Mouse (Mus musculus): ENCODE results near the gene Kcnmb4.
A peak's percentile ranks its signal among the peaks of the same experiment; 100 is the strongest.

Kcnmb4 gene

DNA sequence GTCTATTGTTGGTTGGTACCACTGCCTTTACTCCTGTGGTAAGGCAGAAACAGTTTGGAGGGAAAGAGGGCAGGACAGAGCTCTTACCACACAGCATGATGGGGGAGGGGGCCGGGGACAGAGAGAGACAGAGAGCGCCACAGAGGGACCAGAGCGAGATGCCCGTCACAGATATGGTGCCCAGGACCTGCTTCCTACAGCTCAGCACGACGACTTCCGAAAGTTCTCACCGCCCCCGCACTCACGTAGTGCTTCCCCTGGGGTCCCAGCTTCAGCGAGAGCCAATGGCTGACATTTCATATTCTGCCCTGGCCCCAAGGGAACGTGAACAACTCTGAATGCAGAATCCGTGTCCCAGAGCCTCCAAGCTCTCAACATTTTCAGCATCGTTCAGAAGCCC, 76.1 kb downstream of the Kcnmb4 start:
- peak; percentile 26 for DNase-seq (ENCODE audit: low read depth, low spot score)
- no peaks in the 10 kb centered on the region for H3K27me3 ChIP-seq (ENCODE audit: control insufficient read depth, insufficient read depth, low read length, poor library complexity, severe bottlenecking)
- no peaks in the 10 kb centered on the region for H3K36me3 ChIP-seq (ENCODE audit: control insufficient read depth, insufficient read depth, low read length, poor library complexity, severe bottlenecking)

DNA sequence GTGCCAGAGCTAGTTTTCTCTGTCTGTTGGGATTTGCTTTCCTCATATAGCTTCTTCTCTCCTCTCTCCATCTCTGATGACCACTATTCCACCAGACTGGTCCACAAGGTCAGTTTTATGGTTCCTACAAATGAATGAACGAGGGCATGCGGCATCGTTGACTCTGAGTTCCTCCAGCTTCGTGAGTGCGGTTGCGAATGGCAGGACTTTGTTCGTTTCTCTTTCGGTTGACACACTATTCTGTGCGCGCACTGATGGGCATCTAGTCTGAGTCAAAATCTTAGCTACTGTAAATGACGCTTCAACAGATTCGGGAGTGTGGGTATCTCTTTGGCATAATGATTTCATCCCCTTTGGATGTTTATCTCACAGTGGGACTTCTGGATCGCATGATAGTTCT, 76.7 kb downstream of the Kcnmb4 start:
- DNase-seq (ENCODE audit: low read depth, low spot score): no peak
- Histone ChIP-seq H3K36me3 (ENCODE audit: control insufficient read depth, insufficient read depth, low read length, poor library complexity, severe bottlenecking) (no peaks in the 10 kb centered on the region), H3K27me3 (ENCODE audit: control insufficient read depth, insufficient read depth, low read length, poor library complexity, severe bottlenecking) (no peaks in the 10 kb centered on the region)

DNA sequence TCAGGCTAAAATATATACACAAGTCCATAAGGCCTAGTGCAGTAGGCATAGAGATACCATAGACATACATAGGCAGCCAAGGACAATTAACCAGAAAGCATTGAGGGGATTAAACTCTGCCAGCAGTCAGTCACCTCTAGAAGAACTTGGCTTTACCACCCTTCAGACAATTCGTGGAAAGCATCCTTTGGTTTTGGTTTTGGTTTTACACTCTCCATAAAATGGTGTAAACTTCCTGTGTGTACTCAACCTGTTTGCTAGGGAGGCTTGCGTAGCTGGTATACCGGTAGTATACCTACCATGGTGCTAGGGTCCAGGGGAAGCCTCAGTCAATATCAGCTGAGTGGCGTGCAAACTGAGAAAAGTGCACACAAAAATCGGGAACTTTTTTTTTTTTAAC, 77.4 kb downstream of the Kcnmb4 start:
- no peaks in the 10 kb centered on the region for H3K27me3 ChIP-seq (ENCODE audit: control insufficient read depth, insufficient read depth, low read length, poor library complexity, severe bottlenecking)
- no peak for DNase-seq (ENCODE audit: low read depth, low spot score)
- H3K36me3 ChIP-seq (ENCODE audit: control insufficient read depth, insufficient read depth, low read length, poor library complexity, severe bottlenecking): no peaks in the 10 kb centered on the region

DNA sequence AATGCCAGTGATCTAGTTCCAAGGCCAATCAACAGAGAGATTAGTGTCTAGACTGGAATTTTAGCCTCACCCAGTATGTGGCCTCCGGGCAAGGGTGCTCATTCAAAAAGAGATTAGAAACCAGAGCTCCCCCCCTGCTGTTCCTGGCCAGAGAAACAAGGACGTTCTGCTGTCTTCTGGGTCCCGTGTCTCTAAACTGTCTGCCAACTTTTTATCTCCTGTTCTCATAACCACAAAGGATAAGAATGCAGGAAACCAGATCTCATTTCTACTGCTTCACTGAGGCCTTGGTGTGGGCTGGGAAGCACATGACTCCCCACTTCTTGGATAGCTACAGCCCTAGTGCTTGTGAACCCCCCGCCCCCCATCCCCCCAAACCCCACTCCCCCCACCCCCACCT, 79.1 kb downstream of the Kcnmb4 start:
- no peak for DNase-seq (ENCODE audit: low read depth, low spot score)
- Histone ChIP-seq H3K36me3 (ENCODE audit: control insufficient read depth, insufficient read depth, low read length, poor library complexity, severe bottlenecking) (no peaks in the 10 kb centered on the region), H3K27me3 (ENCODE audit: control insufficient read depth, insufficient read depth, low read length, poor library complexity, severe bottlenecking) (no peaks in the 10 kb centered on the region)

DNA sequence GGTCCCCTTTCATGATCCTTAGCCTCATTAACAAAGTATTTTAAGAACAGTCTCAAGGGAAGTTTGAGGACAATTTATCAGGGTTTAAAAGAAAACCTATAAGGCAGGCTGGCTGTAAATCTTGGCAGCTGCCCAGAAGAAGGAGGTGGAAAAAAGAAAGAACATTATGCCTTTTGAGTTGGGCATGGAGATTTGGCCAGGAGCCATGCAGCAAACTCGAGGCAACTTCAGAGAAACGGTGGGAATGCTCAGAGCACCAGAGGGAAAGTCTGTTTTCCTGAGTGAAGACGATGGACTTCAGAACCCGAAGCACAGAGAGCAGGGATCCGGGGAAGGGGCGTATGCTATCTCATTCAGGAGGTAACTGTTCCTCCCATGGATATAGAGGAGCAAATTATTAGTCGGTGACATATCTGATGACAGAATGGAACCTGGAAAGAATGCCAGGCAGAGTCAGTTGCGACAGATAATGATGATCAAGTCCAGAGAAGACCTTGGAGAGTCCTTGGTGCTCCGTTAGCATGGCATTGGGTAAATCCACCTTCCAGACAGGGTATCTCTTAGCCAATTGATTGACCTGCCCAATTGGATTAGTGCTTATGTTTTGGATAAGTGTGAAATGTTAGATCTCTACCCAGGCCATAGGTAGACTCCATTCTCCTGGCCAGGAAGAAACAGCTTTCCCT, 79.7 kb downstream of the Kcnmb4 start:
- no peaks in the 10 kb centered on the region for H3K27me3 ChIP-seq (ENCODE audit: control insufficient read depth, insufficient read depth, low read length, poor library complexity, severe bottlenecking)
- no peaks in the 10 kb centered on the region for H3K36me3 ChIP-seq (ENCODE audit: control insufficient read depth, insufficient read depth, low read length, poor library complexity, severe bottlenecking)
- DNase-seq (ENCODE audit: low read depth, low spot score): no peak

DNA sequence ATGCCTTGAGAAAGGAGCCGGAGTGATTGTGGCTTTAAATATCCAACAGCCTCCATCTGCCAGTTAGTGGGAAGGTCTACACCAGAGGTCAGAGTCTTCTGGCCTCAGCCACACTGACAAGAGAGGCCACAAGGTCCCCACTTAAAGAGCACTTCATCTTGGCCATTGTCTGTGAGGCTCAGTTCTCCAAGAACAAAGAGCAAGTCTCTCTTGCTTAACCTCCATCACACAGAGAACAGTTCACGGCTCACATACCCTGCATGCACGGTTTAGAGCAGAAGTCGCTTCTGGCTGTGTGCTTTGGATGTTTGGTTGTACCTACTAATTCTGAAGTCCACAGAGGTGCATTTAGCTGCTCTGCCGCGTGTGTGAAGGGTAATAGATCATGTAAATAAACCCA, 84.8 kb downstream of the Kcnmb4 start:
- no peak for DNase-seq (ENCODE audit: low read depth, low spot score)
- H3K27me3 ChIP-seq (ENCODE audit: control insufficient read depth, insufficient read depth, low read length, poor library complexity, severe bottlenecking): no peaks in the 10 kb centered on the region

DNA sequence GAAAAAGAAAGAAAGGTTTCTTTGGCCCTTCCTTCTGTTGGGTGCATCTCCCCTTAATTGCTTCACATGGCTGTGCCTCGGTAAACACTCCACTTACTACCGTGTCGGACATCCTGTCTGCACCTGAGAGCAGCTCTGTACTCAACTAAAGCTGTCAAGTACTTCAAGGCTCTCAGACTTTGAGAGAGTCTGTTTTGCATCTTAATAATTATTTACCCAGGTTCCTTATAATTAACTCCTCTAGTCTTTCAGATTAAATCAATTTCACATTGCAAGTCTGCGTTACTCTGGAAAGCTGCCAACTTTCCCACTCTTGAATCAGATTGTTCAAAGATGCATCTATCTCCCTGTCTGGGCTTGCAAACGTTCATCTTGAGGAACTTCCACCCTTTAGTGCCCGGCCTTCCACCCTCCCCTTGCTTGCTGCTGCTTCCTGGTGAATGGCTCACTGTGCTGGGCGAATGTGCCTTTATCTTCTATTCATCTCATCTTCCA, 87.2 kb downstream of the Kcnmb4 start:
- Histone ChIP-seq H3K27me3 (ENCODE audit: control insufficient read depth, insufficient read depth, low read length, poor library complexity, severe bottlenecking) (no peaks in the 10 kb centered on the region), H3K36me3 (ENCODE audit: control insufficient read depth, insufficient read depth, low read length, poor library complexity, severe bottlenecking) (no peaks in the 10 kb centered on the region)
- DNase-seq (ENCODE audit: low read depth, low spot score): no peak

More for the DNA sequence above, 84.8 kb downstream of the Kcnmb4 start:
- H3K36me3 ChIP-seq (ENCODE audit: control insufficient read depth, insufficient read depth, low read length, poor library complexity, severe bottlenecking): no peaks in the 10 kb centered on the region

DNA sequence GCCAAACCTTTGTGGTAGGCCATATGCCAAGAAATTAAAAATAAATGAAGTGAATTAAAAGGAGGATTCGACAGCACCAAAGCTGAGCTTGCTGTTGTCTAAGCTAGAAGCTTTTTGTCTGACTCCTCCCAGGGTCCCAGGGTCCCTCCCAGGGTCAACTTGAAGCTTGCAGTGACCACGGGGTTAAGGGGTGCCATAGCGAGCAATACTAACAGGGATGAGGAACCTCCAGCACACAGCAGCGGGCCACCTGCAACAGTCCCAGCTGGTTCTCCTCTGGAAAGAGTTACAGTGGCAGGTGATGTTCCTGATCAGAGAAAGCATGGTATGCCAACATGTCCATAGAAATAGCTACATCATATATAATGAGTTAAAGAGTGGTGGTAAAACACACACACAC, 89.3 kb downstream of the Kcnmb4 start:
- H3K27me3 ChIP-seq (ENCODE audit: control insufficient read depth, insufficient read depth, low read length, poor library complexity, severe bottlenecking): no peaks in the 10 kb centered on the region
- DNase-seq (ENCODE audit: low read depth, low spot score): no peak
- no peaks in the 10 kb centered on the region for H3K36me3 ChIP-seq (ENCODE audit: control insufficient read depth, insufficient read depth, low read length, poor library complexity, severe bottlenecking)

DNA sequence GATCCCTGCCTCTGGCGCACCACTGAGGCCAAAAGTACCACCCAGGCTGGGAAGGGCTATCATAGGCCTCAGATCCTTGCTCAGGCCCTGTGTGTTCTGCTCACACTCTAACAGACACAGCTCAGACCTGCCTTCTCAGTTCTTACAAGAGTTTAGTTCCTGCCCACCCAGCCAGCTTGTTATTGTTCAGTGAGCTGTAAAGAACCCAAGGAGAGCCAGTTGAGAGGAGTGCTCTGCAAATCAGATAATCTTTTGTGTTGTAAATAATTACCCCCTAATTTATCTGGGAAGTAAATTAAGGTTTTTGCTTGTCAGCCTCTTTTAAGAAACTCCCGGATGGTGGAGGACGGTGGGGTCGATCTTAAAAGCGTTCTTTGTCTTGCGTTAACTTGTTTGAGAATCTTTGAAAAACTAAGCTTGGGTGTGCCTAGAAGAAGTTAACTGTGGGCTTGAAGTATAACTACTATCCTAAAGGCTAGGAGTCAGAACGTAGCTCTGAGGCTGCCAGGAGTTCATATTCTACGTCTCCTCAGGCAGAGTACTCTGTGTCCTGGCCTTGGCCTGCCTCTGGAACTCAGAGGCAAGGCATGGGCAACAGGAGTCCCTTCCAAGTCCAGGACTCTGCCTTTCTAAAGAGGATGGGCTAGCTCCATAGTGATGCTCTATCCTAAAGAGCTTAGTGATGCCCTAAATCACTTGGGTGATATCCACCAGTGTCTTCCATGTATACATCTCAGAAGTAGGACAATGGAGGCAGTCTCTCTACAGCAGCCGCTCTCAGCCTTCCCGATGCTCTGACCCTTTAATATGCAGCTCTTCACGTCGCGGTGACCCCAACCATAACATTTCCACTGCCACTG, 90.6 kb downstream of the Kcnmb4 start:
- DNase-seq (ENCODE audit: low read depth, low spot score): no peak
- Histone ChIP-seq H3K27me3 (ENCODE audit: control insufficient read depth, insufficient read depth, low read length, poor library complexity, severe bottlenecking) (no peaks in the 10 kb centered on the region), H3K36me3 (ENCODE audit: control insufficient read depth, insufficient read depth, low read length, poor library complexity, severe bottlenecking) (no peaks in the 10 kb centered on the region)

DNA sequence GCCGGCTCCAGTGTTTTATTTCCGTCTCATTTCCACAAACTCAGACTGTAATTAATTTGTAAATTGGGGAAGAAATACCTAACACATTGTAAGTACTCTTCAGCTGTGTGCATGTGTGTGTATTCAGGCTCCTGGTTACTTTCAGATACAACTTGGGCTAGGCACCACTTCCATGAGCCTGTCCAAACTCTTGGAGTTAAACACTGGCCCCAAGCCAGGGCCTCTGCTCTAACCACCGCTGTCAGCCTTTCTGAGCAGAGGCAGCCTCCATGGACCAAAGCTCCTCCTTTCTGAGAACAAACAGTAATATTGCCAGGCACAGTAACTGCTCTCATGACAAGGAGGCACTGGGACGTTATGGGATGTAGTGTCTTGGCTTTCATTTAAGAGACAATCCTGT, 96.8 kb downstream of the Kcnmb4 start:
- DNase-seq (ENCODE audit: low read depth, low spot score): no peak
- Histone ChIP-seq H3K27me3 (ENCODE audit: control insufficient read depth, insufficient read depth, low read length, poor library complexity, severe bottlenecking) (no peaks in the 10 kb centered on the region), H3K36me3 (ENCODE audit: control insufficient read depth, insufficient read depth, low read length, poor library complexity, severe bottlenecking) (no peaks in the 10 kb centered on the region)

DNA sequence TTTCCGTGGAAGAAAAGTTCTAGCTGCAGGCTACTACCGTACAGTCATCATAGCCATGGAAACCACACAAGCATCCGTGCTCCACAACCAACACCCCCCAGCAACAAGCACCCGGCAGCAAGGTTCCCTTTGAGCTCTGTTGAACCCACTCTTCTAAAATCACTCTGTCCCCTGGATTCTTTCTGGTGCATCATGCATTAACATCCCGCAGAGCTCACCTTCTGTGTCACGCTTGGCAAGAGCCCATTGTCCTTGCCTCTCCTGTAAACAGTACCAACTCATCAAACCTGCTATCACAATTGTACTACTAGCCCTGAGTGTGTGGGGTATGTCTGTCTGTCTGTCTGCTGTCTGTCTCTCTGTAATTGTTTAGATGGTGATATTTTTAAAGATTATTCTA, 99.6 kb downstream of the Kcnmb4 start:
- DNase-seq (ENCODE audit: low read depth, low spot score): no peak
- Histone ChIP-seq H3K36me3 (ENCODE audit: control insufficient read depth, insufficient read depth, low read length, poor library complexity, severe bottlenecking) (no peaks in the 10 kb centered on the region), H3K27me3 (ENCODE audit: control insufficient read depth, insufficient read depth, low read length, poor library complexity, severe bottlenecking) (no peaks in the 10 kb centered on the region)

DNA sequence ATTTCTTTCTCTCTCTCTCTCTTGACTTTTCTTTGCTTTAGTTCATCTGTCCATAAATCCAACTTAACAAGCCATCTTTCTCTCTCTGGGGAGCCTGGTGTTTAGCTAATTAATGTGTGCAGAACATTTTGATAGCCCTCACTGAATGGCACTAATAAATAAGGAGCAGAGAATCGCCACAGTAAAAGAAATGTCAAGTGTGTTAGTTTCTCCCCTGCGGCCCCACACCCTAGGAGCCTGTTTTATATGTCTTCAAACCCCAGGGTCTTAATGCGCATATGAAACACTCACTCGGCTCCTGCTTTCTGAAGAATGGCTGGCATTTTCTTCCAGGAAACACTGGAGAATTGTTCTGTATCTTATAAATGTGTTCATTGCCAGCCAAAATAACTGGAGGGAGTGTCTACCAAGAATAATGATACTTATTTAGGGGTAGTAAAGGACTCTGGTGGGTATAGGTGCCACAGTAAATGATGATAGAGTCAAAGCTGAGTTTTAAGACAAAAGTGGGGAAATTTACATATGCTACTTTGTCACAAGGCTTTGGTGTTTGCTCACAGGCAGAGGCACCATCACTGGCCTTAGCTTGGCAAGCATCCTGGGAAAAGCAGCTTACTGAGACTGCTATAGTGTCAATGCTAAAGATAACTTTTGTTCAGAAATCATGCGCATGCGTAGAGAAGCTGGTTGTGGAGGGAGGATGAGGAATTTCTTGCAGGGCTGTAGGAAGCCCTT, 102.5 kb downstream of the Kcnmb4 start:
- no peak for DNase-seq (ENCODE audit: low read depth, low spot score)
- H3K27me3 ChIP-seq (ENCODE audit: control insufficient read depth, insufficient read depth, low read length, poor library complexity, severe bottlenecking): no peaks in the 10 kb centered on the region

More for the DNA sequence above, 102.5 kb downstream of the Kcnmb4 start:
- no peaks in the 10 kb centered on the region for H3K36me3 ChIP-seq (ENCODE audit: control insufficient read depth, insufficient read depth, low read length, poor library complexity, severe bottlenecking)
